Comparison of ENCODE assay signal across 19 mouse cellular contexts in the genomic region with DNA sequence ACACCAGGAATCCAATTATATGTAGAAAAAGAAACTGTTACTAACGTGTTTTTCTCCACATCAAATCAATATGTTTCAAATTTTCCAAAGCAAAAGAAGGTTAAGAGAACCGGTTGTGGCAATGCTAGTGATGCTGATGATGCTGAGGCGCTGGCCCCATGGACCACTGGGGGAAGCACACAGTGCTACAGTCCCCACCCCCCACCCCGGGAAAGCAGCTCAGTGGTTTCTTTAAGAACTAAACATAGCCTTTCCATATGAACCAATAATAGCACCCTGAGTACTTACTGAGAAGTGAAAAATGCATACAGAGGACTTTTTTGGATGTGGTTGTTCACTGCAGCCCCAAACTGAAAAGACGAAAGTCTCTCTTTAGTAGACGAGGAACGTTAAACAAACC. TPM values are rescaled to one million over a fixed set of nuclear protein-coding genes. Genes with fewer than 3 reads are reported as not detected.
DNase-seq lines count a peak whose midpoint lies in the region; ATAC-seq and TF ChIP-seq lines count a peak whose summit lies in the region.
"Had no signal": no experiment of that assay in that cellular context is flagged by ENCODE, and none has a peak within 500 bp of the region (broad histone marks: within the 10 kb centered on the region; RNA-seq: fewer than 3 reads in every experiment).

No protein-coding gene starts in this region.

- DNase-seq in frontal cortex, postnatal 25 days (ENCODE audit: low spot score in 2 of 2), result no peak
- DNase-seq in brain, adult 2 months (ENCODE audit: low read depth, low spot score), result peak; percentile 50
- peak; percentile 53 for DNase-seq in naive thymus-derived CD4-positive, alpha-beta T cell, adult 2 months (ENCODE audit: low read depth)
- no peak for DNase-seq in cerebellum, postnatal 25 days
- DNase-seq: adrenal gland, postnatal 10 days; B cell, adult 2 months; cerebellum, adult 18-20 months; cerebellum, adult 9-11 months; gastrocnemius, postnatal 14 days; heart, postnatal 36 days had no signal

- no peaks in the 10 kb centered on the region for H3K4me1 ChIP-seq in intestine, postnatal 0 days (replicated peaks; ENCODE audit: control insufficient read depth, insufficient read depth, low read length)
- H3K4me1 ChIP-seq in forebrain, embryonic 15.5 days, result no peaks in the 10 kb centered on the region
- H3K4me1 ChIP-seq: embryonic facial prominence, embryonic 10.5 days; forebrain, embryonic 13.5 days; heart, embryonic 13.5 days had no signal

- peak; percentile 59 for ATAC-seq in frontal cortex, adult (ENCODE audit: low TSS enrichment)
- ATAC-seq in CD4-positive, CD25-positive, alpha-beta regulatory T cell, adult 4 months, result peak; percentile 65
- no peak for ATAC-seq in intestine, postnatal 0 days
- no peak for ATAC-seq in forebrain, embryonic 15.5 days (replicated peaks)
- ATAC-seq: forebrain, embryonic 13.5 days had no signal

- no peak overlapping the region for H3K4me3 ChIP-seq in intestine, postnatal 0 days (ENCODE audit: low read depth, low read length)
- no peak overlapping the region for H3K4me3 ChIP-seq in forebrain, embryonic 15.5 days
- H3K4me3 ChIP-seq: embryonic facial prominence, embryonic 10.5 days; forebrain, embryonic 13.5 days; heart, embryonic 13.5 days; hindbrain, embryonic 15.5 days had no signal

- no peak overlapping the region for H3K27ac ChIP-seq in intestine, postnatal 0 days (ENCODE audit: low read depth, low read length)
- no peak overlapping the region for H3K27ac ChIP-seq in forebrain, embryonic 15.5 days (replicated peaks)
- H3K27ac ChIP-seq: embryonic facial prominence, embryonic 10.5 days; forebrain, embryonic 13.5 days; heart, embryonic 13.5 days; hindbrain, embryonic 15.5 days had no signal

- WGBS in intestine, postnatal 0 days, result 81% methylated on average over 7 of the region's 7 CpGs
- 89% methylated on average over 7 of the region's 7 CpGs for WGBS in forebrain, embryonic 15.5 days

- TF ChIP-seq CTCF in intestine, postnatal 0 days (IDR thresholded peaks at IDR 0.05; ENCODE audit: low read depth), result no peak

- no peaks in the 10 kb centered on the region for H3K36me3 ChIP-seq in intestine, postnatal 0 days (ENCODE audit: control insufficient read depth, insufficient read depth)
- no peaks in the 10 kb centered on the region for H3K36me3 ChIP-seq in forebrain, embryonic 15.5 days
- H3K36me3 ChIP-seq: embryonic facial prominence, embryonic 10.5 days; G1E; heart, embryonic 13.5 days; hindbrain, embryonic 15.5 days had no signal

- no peak overlapping the region for H3K9ac ChIP-seq in intestine, postnatal 0 days (ENCODE audit: low read depth, low read length)
- no peak overlapping the region for H3K9ac ChIP-seq in forebrain, embryonic 15.5 days (replicated peaks)
- H3K9ac ChIP-seq: forebrain, embryonic 13.5 days; heart, embryonic 13.5 days; hindbrain, embryonic 15.5 days had no signal

- no peaks in the 10 kb centered on the region for H3K27me3 ChIP-seq in intestine, postnatal 0 days (replicated peaks; ENCODE audit: control insufficient read depth, insufficient read depth, low read length)
- no peaks in the 10 kb centered on the region for H3K27me3 ChIP-seq in forebrain, embryonic 15.5 days
- H3K27me3 ChIP-seq: forebrain, embryonic 13.5 days; heart, embryonic 13.5 days; hindbrain, embryonic 15.5 days had no signal

- no peak overlapping the region for H3K4me2 ChIP-seq in intestine, postnatal 0 days (replicated peaks; ENCODE audit: low read depth)
- H3K4me2 ChIP-seq in forebrain, embryonic 15.5 days (replicated peaks), result no peak overlapping the region
- H3K4me2 ChIP-seq: forebrain, embryonic 13.5 days; heart, embryonic 13.5 days; hindbrain, embryonic 15.5 days had no signal

- no peaks in the 10 kb centered on the region for H3K9me3 ChIP-seq in intestine, postnatal 0 days (ENCODE audit: control insufficient read depth)
- no peaks in the 10 kb centered on the region for H3K9me3 ChIP-seq in forebrain, embryonic 15.5 days
- H3K9me3 ChIP-seq: embryonic facial prominence, embryonic 10.5 days; forebrain, embryonic 13.5 days; G1E; hindbrain, embryonic 15.5 days had no signal

RNA-seq across cellular contexts. Expression of gene Sag, which starts 7.9 kb away (rescaled TPM):
- polyA plus RNA-seq in CD4-positive, CD25-positive, alpha-beta regulatory T cell, adult 4 months (2017; shearing (Covaris generic)), result 1 to 10 TPM; 6.2 to 6.4 TPM
- polyA plus RNA-seq in intestine, postnatal 0 days (2015; fragmentation: Nextera tagmentation; extraction: Ambion mirVana), result 0.18 and 0.37 TPM in 2 replicates
- polyA plus RNA-seq in forebrain, embryonic 15.5 days (2015; fragmentation: Nextera tagmentation; extraction: Ambion mirVana), result 1.8 and 2.4 TPM in 2 replicates
- polyA plus RNA-seq: G1E had no signal

RNA-seq across cellular contexts. Expression of gene Dgkd, which starts 41.7 kb away (rescaled TPM):
- 10 to 100 TPM; 38.7 to 57.0 TPM for polyA plus RNA-seq in CD4-positive, CD25-positive, alpha-beta regulatory T cell, adult 4 months (2017; shearing (Covaris generic))
- 20.2 and 24.1 TPM in 2 replicates for polyA plus RNA-seq in intestine, postnatal 0 days (2015; fragmentation: Nextera tagmentation; extraction: Ambion mirVana)
- 47.1 and 50.2 TPM in 2 replicates for polyA plus RNA-seq in forebrain, embryonic 15.5 days (2015; fragmentation: Nextera tagmentation; extraction: Ambion mirVana)

RNA-seq across cellular contexts. Expression of gene Atg16l1, which starts 55.7 kb away (rescaled TPM):
- polyA plus RNA-seq in CD4-positive, CD25-positive, alpha-beta regulatory T cell, adult 4 months (2017; shearing (Covaris generic)), result 10 to 100 TPM; 20.4 to 21.8 TPM
- 12.8 and 14.9 TPM in 2 replicates for polyA plus RNA-seq in intestine, postnatal 0 days (2015; fragmentation: Nextera tagmentation; extraction: Ambion mirVana)
- polyA plus RNA-seq in forebrain, embryonic 15.5 days (2015; fragmentation: Nextera tagmentation; extraction: Ambion mirVana), result 60.2 and 64.0 TPM in 2 replicates

Comparison
In these comparisons a context has a peak if more than half of its experiments do, and no peak if none do; other contexts are left out.
1. ATAC-seq: peak in frontal cortex, adult (single experiment) and CD4-positive, CD25-positive, alpha-beta regulatory T cell, adult 4 months (single experiment); none in intestine, postnatal 0 days (single experiment) and forebrain, embryonic 15.5 days (single experiment).
2. DNase-seq: peak in brain, adult 2 months (single experiment) and naive thymus-derived CD4-positive, alpha-beta T cell, adult 2 months (single experiment); none in frontal cortex, postnatal 25 days (0 of 2) and cerebellum, postnatal 25 days (0 of 2).